Mouse (Mus musculus) CD4-positive, CD25-positive, alpha-beta regulatory T cell, adult 4 months (primary cell): Measurements from ENCODE around the gene Inhbb. TPM values are rescaled to one million over a fixed set of nuclear protein-coding genes. Genes with fewer than 3 reads are reported as not detected.

Experiments
- ATAC-seq: one replicate; pipeline ENCODE4 v1.8.0; 2017
- polyA plus RNA-seq, 2 experiments: library from polyadenylated mRNA; unstranded; fragments of 100-300 nt; shearing (Covaris generic); gene quantifications; one replicate each; pipeline ENCODE4 v1.2.1; 2017

Inhbb gene
- not detected for polyA plus RNA-seq

DNA sequence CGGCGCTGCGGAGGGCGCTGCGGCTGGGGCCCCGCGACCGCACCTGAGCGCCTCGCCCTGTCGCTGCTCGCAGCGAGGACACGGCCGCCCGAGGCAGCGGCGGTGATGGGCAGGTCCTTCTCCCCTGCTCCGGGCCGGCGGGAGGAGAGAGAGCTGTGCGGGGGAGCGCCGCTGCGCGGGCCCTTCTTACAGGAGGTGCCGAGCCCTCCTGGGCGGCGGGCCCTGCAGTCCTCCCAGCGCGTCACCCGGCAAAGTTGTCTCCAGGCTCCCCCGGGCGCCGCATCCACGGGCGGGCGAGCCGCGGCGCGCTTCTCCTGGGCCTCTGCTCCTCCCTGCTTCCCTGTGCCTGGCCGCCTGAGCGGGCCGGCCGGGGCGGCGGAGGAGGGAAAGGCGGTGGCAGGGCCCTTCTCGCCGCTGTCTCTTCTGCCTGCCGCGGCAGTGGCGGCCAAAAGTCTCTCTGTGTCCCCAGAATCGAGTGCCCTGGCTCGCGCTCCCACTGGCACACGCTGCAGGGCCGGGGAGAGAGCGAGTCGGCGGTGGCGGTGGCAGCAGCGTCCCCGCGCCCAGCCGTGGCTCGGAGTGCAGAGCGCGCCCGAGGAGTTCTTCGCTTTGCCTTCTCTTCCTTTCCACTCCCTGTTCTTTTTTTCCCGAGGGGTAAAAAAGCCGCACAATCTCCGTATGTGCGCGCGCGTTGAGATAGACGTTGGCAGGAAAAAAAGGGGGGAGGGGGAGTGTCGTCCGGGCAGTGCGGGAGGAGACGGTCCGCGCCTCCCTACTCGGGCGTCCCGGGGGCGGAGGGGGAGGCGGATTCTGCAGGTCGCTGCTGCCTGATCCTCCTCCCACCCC is at the start of gene Inhbb:
Gene Inhbb, minus strand, starts transcription at position 673 of the 846 bp plus-strand sequence.
- ATAC-seq: no peak

DNA sequence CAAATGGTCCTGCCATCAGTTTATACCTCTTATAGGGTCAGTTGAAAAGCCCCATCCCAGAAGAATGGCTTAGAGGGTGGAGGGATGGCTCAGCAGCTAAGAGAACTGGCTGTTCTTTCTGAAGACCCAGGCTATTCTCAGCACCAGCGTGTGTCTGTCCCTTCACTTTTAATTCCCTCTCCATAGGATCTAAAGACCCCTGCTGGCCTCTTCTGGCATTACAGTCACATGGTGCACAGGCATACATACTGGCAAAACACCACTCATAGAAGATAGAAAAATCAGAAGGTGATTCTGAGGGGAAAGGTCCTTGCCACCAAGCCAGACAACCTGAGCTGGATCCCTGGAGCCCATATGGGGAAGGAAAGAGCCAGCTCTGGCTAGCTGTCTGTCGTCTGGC is 41.3 kb upstream of the Inhbb start:
- peak; percentile 71 for ATAC-seq

DNA sequence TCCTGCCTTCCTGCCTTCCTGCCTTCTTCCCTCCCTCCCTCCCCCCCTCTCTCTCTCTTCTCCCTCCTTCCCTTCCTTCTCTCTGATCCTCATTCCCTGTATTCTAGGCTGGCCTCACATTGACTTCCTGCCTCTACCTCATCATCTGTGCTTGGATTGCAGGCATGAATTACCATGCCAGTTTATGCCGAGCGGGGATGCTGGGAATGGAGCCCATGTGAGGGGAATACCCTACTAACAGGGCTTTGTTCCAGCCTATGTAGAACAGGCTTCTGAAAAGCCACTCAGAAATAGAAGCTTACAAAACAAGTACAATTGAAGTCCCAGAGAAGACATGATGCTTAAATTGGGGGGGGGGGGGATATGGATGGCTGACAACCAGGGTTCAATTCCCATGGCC is 38.0 kb upstream of the Inhbb start:
- no peak for ATAC-seq

DNA sequence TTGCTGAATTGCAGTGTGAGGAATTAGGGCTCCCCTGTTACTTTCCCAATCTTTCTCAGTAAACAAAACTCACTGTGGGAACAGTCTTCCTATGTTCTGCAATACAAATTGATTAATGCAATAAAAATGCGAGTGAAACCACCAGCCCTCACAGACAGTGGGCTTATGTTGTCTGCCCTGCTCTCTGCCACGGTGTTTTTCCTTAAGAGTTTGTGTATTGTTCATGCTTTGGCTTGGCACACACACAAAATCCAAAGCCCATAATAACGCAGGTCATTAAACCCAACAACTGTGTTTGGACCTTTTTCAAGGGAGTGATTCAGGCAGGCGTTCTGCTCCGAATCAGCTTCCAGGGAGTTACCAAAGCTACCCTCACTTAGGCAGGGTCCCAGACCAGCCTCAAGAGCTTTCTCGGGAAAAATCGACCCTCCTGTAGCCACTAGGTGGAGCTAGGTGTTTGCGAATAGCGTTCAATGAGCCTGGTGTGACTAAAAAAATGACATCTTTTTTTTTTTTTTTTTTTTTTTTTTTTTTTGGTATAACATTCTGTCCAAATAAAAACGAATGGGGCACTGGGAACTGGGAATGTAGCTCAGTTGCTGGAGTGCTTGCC is 36.1 kb upstream of the Inhbb start:
- peak; percentile 64 for ATAC-seq

DNA sequence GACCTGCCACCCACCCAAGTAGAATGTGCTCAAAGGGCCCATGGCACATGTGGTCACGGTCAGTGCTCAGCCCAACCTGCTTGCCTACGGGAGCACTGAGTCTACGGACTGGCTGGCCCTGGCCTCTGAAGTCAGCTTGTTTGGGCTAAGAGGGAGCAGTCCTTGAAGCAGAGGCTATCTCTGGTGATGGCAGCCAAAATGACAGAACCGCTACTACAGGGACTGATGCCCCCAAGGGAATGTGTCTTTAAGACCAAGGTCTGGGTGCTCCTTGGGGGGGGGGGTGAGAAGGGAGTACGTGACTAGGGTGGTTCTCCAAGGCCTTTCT is 35.4 kb upstream of the Inhbb start:
- ATAC-seq: peak; percentile 13

DNA sequence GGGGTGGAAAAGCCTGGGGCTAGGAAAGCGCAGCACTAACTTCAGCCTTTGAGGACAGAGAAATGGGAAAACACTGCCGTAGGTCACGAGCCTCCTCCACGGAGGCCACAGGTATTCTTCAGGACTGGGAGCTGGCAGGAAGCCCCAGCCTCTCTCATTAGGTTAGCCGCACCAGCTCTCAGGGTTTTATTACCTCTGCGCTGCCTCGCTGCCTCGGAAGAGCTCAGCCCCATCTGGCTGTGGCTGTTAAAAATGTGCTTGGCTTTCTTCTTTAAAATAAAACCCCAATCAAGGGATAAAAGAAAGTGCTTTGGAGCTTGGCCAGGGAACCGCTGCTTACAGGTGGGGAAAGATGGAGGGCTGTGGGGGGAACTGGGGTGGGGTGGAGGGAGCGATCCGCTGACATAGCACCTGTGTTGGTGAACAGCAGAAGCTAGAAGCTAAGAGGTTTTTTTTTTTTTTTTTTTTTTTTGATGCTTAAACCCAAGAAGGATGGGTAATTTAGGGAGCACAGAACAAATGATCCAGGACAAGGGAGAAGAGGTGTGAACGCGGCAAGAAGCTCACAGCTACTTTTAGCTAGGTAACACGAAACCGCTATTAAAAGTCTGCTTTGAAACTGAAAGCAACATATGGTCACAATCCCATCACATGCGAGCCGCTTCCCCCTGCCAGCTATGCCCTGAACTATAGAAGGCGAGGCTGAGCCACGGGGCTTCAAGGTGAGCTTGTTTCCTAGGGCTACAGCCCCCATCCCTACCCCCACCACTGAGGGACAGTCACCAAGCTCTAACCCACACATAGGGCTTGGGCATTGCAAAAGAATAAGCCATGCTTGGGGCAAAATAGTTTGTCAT is 34.9 kb upstream of the Inhbb start:
- ATAC-seq: peak; percentile 57

DNA sequence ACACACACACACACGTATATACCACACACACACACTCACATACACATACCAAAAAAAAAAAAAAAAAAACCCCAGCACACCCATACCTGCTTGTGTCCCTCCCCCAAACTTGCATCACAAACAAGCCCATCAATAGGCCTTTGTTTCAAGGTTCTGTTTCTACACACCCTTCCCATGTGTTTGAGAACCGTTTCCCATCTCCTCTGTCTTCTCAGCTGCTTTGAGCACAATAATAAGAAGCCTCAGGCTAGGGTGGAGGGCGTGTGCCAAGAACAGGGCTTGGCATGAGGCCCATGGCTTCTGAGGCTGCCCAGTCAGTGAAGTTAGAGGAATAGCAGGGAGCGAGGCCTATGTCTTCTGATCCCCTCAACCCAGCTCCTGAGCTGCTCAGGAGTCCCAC is 31.7 kb upstream of the Inhbb start:
- no peak for ATAC-seq

DNA sequence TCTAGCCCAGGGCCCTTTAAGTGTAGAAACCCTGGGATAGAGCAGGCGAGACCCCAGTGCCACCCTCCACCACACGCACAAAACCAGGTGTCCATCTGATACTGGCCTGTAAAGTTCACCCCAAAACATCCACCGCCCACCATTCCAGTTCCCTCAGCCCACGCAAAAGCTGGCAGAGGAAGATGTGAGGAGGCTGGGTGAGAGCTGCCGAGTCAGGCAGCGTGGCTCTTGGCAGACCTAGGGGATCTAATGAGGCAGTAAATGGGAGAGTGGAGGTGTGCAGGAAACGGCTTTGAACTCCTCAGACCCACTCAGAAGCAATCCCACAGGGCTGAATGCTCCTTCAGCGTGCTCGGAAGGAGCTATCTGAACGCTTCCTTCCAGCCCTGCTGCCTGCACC is 29.4 kb upstream of the Inhbb start:
- no peak for ATAC-seq

DNA sequence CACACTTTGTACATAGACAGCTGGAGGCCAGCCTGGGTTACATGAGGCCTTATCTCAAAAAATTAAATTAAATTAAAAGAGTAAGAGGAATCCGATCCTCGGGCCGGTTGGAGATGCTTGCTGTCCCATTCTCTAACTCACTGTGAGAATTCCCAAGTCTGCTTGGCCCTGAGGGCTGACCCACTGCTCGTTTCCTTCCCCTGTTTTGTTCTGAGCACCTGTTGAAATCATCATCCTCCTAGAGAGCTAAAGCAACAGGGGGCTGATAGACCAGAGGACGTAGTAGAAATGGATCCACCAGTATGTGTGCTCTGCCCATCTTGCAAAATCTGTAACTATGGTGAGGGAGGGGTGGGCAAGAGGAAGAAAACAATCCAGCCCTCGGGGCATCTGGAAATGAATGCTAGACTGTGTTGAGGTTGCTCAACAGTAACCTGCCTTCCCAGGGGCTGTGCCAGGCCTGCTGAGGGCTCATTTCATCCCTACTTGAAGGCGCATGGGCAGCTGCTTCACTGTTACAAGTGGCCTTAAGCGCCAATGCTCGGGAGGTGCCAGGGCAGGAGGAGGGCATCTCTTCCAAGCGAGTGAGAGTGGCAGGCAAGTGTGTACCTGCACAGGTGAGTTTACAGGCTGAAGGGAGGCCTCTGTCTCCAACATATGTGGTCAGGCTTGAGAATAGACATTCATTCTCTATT is 28.8 kb upstream of the Inhbb start:
- no peak for ATAC-seq

DNA sequence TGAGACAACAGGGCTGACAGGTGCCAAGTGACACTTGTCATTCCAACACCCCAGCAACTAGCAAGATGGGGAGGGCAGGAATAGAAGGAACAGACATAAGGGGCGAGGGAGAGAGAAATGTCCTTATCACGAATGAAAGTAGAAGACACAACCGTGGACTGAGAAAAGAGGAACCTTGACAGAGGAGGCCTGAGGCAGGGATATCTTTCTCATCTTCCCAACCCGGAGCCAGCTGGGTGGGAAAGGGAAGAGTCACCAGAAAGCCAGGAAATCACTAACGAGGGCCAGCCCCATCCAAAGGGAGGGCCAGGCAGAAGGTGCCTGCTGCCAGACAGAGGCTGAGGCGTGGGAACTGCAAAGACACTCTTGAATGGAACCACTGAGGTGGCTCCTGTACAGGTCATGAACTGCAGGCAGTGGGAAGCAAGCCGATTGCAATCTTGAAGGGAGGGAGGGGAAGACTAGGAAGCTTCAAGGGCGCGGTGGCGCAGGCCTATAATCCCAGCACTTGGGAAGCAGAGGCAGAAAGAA is 24.8 kb upstream of the Inhbb start:
- no peak for ATAC-seq

DNA sequence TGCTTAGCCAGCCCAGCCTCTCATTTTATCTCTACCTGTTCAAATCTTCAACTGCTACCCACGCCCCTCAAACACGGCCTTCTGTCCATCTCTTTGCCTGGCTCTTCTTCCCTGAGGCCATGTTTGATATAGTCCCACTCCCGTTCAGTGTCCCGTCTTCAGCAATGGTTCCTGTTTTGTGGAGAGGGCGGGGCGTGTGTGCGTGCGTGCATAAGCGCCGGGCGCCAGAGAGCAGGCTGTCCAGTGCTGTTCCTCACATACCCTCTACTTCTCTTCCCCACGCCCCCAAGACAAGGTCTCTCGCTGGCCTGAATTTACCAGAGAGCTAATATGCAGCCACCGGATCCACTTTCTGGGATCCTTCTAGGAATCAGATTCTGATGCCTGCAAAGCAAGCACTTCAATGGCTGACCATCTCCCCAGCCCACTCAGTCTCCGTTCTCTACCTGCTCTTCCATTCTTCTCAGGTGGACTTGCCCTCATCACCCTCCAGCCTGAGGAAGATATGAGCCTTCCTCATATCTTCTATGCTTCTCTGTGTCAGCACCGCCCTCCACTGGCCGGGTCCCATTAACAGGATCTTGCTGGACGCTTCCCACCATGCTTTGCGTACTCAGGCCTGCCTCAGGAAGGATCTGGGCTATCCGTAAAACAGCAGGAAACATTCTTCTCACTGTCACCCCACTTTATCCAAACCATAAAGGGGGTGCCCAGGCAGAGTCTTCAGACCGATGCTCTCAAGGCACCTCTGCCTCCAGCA is 21.7 kb upstream of the Inhbb start:
- no peak for ATAC-seq

DNA sequence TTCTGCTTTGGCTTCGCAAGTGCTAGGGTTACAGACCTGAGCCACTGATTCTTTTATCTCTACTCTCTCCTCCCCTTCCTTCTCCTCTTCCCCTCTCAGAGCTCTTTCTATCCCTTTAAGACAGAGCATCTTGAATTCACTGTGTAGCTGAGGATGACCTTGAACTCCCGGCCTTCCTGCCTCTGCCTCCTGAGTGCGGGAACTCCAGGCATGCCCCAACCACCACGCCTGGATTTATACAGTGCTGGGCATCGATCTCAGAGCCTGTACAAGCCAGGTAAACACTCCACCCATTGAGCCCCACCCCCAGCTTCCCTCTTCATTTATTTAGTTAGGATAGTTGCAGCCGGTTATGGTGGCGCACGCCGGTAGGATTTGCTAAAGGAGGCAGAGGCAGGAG is 20.9 kb upstream of the Inhbb start:
- no peak for ATAC-seq

DNA sequence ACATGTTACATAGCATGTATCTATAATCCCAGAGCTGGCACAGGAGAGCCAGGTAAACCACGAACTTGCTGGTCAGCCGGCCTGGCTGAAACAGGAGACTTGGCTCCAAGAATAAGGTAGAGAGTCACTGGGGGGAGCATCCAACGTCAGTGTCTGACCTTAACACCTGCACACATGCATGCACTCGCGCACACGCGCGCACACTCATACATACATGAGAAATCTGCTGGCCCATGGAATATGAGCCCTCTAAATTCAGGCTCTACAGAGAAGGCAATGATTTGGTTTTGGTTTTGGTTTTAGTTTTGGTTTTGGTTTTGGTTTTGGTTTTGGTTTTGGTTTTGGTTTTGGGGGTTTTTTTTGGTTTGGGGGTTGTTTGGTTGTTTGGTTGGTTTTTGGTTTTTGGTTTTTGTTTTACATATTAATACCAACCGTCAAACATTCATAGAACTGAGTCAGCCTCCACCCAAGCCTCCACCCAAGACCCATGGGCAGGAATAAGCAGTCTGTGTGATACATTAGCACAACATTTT is 16.1 kb upstream of the Inhbb start:
- no peak for ATAC-seq

DNA sequence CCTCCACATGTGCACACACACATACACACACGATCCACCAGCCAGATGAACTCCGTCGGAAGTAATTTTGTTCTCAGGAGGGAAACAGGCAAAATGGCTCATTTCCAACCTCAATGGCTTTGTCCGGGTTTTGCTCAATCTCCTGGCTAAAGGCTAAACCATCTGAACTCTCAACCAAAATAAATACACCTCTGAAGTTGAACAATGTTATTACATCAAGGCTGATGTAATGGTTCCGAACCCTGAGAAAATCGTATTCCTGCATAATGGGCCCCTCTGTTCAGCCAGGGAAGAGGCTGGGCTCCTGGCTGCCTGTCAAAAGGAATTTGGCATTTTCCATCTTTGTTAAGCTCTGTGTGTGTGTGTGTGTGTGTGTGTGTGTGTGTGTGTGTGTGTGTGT is 15.4 kb upstream of the Inhbb start:
- no peak for ATAC-seq

DNA sequence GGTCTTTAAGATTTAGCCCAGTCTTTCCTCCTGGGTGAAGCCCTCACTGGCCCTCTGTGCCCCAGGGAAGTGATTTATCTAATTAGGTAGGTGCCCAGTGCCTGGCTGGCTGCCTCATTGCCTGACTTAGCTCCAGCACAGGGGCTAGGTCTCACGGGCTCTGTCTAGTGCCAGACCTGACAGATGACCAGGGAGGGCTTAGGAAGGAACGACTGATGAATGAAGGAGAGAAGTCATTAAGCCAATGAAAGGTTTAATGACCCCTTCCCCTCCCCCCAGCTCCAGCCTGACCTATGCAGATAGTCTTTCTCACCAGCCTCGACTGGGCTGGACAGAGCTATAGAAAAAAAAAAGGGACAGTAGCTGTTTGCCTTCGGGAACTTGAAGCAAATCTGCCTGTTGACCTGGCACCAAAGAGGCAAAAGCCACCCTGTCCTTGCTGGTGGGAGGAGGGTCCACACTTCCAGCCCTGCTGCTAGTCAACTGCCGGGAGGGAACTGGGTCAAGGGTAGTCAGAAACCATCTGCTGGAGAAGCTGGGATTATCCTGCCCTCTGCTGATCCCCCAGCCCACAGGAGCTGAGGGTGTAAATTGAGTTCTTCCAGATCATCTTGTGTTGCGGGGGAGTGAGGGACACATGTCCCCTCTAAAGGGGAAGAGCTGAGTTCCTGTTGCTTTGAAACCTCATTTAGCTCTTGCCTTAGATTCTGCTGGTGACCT is 2.3 kb upstream of the Inhbb start:
- ATAC-seq: no peak

DNA sequence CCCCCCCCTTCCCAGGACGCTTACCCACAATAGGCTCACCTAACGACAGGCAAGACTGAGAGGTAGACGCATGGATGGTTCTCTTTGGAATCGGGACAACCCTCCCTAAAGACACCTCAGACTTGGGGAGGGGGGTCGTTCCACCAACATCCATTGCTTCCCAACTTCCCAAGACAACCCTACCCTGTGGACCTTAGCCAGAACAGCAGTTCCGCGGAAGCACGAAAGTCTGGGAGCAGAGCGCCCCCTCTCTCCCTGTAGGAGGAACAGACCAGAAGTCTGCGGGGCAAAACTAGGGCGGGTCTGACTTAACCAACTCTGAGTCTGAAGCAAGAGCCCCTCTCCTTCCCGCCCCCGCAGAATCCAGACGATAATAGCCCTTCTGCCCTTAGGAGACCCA is 1.5 kb upstream of the Inhbb start:
- ATAC-seq: no peak

DNA sequence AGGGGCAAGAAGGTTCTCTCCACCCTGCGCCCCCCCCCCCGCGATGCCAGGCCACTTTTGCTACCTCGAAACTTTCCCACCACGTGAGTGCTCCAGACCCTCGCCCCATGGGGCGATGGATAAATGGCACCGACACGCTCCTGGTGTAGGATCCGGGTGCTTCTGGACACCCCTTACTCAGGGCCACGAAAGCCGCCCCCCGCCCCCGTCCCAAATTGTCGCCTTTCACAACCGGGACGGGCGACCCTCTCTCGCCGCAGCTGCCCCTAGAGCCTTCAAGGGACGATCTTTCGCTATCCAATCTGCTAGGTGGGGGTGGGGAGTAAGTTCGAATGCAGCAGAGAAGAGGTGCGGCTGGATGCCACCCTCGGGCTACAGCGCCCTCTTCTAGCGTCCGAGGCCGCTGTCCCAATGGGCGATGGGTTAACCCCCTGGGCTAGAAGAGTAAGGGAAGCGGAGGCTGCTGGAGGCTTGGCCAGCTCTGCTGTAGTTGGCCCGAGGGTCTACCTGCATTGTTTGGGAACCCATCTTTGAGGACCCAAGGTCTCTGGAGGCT is 490 bp upstream of the Inhbb start:
- ATAC-seq: no peak

DNA sequence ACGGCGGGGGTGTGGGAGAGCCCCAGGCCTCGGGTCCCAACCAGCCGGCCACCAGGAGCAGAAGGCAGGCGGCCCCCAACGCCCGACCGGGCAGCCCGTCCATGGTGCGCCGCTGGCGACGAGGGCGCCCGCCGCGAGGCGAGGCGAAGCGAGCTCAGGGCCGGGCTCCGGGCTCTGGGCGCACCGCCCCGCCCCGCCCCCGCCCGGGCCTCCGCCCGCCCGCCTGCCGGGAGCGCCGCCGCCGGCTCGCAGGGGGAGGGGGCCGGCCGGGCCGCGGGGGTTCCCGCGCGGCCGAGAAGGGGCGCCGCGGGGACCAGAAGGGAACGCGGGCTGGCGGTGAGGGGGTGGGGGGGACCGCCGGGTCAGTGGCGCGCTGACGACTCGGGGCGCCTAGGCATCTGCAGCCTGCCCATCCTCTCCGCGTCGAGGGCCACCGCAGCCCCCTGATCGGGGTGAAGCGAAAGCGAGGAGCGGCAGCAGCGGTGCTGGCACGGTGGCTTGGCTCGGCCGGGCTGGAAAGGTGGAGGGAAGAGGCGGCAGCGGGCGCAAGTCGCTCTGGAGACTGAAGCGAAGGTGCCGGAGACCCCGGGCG is 968 bp downstream of the Inhbb start:
- ATAC-seq: no peak

DNA sequence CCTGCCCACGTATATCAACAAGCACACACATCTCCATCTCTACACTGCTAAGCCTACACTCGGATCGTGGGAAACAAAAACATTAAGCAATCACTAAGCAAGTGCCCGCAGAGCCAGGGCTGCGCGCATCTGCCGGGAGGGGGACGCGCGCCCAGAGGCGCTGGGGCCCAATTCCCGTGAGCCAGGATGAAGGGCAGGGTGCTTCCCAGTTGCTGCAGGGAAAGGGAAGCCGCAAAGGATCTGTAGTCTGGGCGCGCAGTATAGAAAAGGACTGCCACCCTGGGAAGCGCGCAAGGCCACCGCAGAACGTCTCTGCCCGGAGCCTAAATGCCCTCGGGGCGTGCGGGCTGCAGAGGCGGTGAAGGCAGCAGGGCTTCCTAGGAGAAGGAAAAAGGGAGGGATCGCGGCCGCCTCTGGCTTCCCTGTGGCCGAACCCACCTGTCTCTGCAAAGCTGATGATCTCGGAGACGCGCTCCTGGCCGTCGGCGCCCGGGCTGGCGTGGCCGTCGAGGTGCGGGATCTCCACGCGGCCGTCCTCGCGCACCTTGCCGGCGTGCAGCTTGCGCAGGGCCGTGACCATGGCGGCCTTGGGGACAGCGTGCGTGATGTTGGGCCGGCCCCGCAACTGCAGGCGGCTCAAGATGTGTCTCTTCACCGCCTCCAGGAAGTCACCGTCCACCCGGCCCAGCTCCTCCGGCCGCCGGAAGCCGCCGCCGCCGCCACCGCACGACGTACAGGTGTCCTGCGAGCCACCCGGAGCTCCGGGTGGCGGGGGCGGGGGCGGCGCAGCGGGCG is 1.7 kb downstream of the Inhbb start:
- no peak for ATAC-seq
